Mouse (Mus musculus): ENCODE data around the gene Map4k1.

- no peak for TF ChIP-seq CTCF (IDR thresholded peaks at IDR 0.05; ENCODE audit: insufficient read depth, low read depth, low read length)
- TF ChIP-seq POLR2A (IDR thresholded peaks at IDR 0.05; ENCODE audit: insufficient read depth, low read depth, low read length): no peak
Measured at GRCm38 (mm10) chr7:29037261-29037660, 55.4 kb downstream of the Map4k1 start.

Data from olfactory bulb, adult 2 months (tissue).